Mouse (Mus musculus) frontal cortex, postnatal 36 days (tissue): ENCODE measurements around the gene Uba52.

ENCODE experiments used
- DNase-seq, 2 experiments: peaks; one replicate each; pipeline ENCODE4 v3.0.0; 2022; ENCODE audit warnings: low spot score in 2 of 2

Gene Uba52

GRCm38 (mm10) chr8:70510228-70510915 is at the start of gene Uba52:
TSS of gene Uba52 (minus strand) at chr8:70510801.
- DNase-seq = peak; percentile 98 to 99

GRCm38 (mm10) chr8:70560096-70560495 is 49.5 kb upstream of the Uba52 start:
- no peak for DNase-seq

- DNase-seq = no peak
These were observed 48.4 kb upstream of the Uba52 start for GRCm38 (mm10) chr8:70558983-70559382.

- no peak for DNase-seq
These were observed 47.7 kb upstream of the Uba52 start for GRCm38 (mm10) chr8:70558334-70558733.

- no peak for DNase-seq
These were observed 44.6 kb upstream of the Uba52 start for GRCm38 (mm10) chr8:70555079-70555747.

- DNase-seq = no peak
These were observed 43.1 kb upstream of the Uba52 start for GRCm38 (mm10) chr8:70553740-70554139.

- DNase-seq = no peak
These were observed 42.2 kb upstream of the Uba52 start for GRCm38 (mm10) chr8:70552836-70553235.

GRCm38 (mm10) chr8:70551558-70552161 is 41.1 kb upstream of the Uba52 start:
- no peak for DNase-seq

- no peak for DNase-seq
These were observed 39.0 kb upstream of the Uba52 start for GRCm38 (mm10) chr8:70549412-70550184.

GRCm38 (mm10) chr8:70547762-70548161 is 37.2 kb upstream of the Uba52 start:
- no peak for DNase-seq

- DNase-seq = no peak
These were observed 35.8 kb upstream of the Uba52 start for GRCm38 (mm10) chr8:70546412-70546811.

GRCm38 (mm10) chr8:70544200-70544687 is 33.6 kb upstream of the Uba52 start:
- no peak for DNase-seq

GRCm38 (mm10) chr8:70541081-70541480 is 30.5 kb upstream of the Uba52 start:
- no peak for DNase-seq

- DNase-seq = no peak
These were observed 30.0 kb upstream of the Uba52 start for GRCm38 (mm10) chr8:70540507-70541071.

GRCm38 (mm10) chr8:70540013-70540506 is 29.5 kb upstream of the Uba52 start:
- no peak for DNase-seq

- peak; percentile 99 for DNase-seq
These were observed 28.6 kb upstream of the Uba52 start, which contains the start of gene Ell for GRCm38 (mm10) chr8:70539077-70539813. TSS of gene Ell (plus strand) at chr8:70539457.

GRCm38 (mm10) chr8:70538633-70539076 is 28.1 kb upstream of the Uba52 start:
- peak; percentile 99 for DNase-seq

- DNase-seq = no peak
These were observed 27.5 kb upstream of the Uba52 start for GRCm38 (mm10) chr8:70538024-70538579.

GRCm38 (mm10) chr8:70535701-70536100 is 25.1 kb upstream of the Uba52 start:
- DNase-seq = no peak

- no peak for DNase-seq
These were observed 24.6 kb upstream of the Uba52 start for GRCm38 (mm10) chr8:70535221-70535620.
